9 mouse cellular contexts compared by ENCODE assay signal in the genomic region with DNA sequence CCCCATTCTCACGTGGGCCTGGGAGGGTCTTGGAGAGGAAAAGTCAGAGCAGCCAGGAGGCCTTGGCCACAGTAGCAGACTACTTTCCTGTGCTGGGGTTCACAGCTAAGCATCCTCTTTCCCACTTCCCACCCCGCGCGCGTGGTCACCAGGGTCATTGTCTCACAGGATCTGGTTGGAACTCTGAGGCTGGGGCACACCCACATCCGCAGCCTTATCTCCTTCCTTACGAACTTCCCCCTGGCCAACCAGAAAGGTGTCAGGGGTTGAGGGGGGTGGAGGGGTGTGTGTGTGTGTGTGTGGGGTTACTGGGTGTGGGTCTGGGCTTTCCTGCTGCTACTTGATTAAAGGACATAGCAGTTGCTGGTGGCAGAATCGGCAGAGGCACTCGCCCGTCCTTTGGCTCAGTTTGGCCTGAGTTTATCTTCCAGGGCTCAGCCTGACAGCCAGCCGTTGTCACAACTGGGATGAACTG. TPM values are rescaled to one million over a fixed set of nuclear protein-coding genes. Genes with fewer than 3 reads are reported as not detected.
A peak's percentile ranks its signal among the peaks of the same experiment; 100 is the strongest.
DNase-seq lines count a peak whose midpoint lies in the region; ATAC-seq and TF ChIP-seq lines count a peak whose summit lies in the region.
"Had no signal": no experiment of that assay in that cellular context is flagged by ENCODE, and none has a peak within 500 bp of the region (broad histone marks: within the 10 kb centered on the region; RNA-seq: fewer than 3 reads in every experiment).

No protein-coding gene starts in this region.

- peak; percentile 62 for ATAC-seq in lung, embryonic 14.5 days (ENCODE audit: insufficient read depth)
- ATAC-seq in forebrain, postnatal 0 days = no peak
- ATAC-seq: Patski had no signal

- peak; percentile 52 for DNase-seq in spleen, postnatal 10 days (ENCODE audit: low spot score in 2 of 2)
- DNase-seq in spleen, postnatal 14 days (ENCODE audit: low spot score in 2 of 2) = no peak
- DNase-seq in induced T-regulatory cell, adult 2 months (ENCODE audit: low read depth) = peak; percentile 32
- DNase-seq in lung, embryonic 14.5 days = no peak
- peak; percentile 67 for DNase-seq in thymus, postnatal 4 days
- DNase-seq in forebrain, postnatal 0 days = no peak
- DNase-seq in layer of hippocampus, postnatal 10 days (ENCODE audit: low spot score in 2 of 2) = no peak
- no peak for DNase-seq in layer of hippocampus, adult 8-10 months (ENCODE audit: low spot score in 2 of 2)

- no peaks in the 10 kb centered on the region for H3K27me3 ChIP-seq in lung, embryonic 14.5 days (ENCODE audit: insufficient read depth, low read length)
- H3K27me3 ChIP-seq in forebrain, postnatal 0 days (ENCODE audit: insufficient read depth, low read length) = no peaks in the 10 kb centered on the region

- H3K9ac ChIP-seq in lung, embryonic 14.5 days = no peak overlapping the region
- H3K9ac ChIP-seq in forebrain, postnatal 0 days = no peak overlapping the region

- H3K9me3 ChIP-seq in lung, embryonic 14.5 days (ENCODE audit: low read depth, low read length) = no peaks in the 10 kb centered on the region
- no peaks in the 10 kb centered on the region for H3K9me3 ChIP-seq in forebrain, postnatal 0 days (ENCODE audit: low read length)

- no peaks in the 10 kb centered on the region for H3K36me3 ChIP-seq in lung, embryonic 14.5 days (ENCODE audit: insufficient read depth)
- no peaks in the 10 kb centered on the region for H3K36me3 ChIP-seq in forebrain, postnatal 0 days (ENCODE audit: insufficient read depth)

- WGBS in lung, embryonic 14.5 days = 46% methylated on average over 11 of the region's 11 CpGs
- WGBS in forebrain, postnatal 0 days = 88% methylated on average over 11 of the region's 11 CpGs

- no peak overlapping the region for H3K27ac ChIP-seq in lung, embryonic 14.5 days (ENCODE audit: low read depth)
- no peak overlapping the region for H3K27ac ChIP-seq in forebrain, postnatal 0 days (ENCODE audit: low read depth, low read length)

- H3K4me3 ChIP-seq in lung, embryonic 14.5 days (ENCODE audit: low read depth, low read length) = no peak overlapping the region
- H3K4me3 ChIP-seq in forebrain, postnatal 0 days (ENCODE audit: low read depth, low read length) = no peak overlapping the region

- H3K4me2 ChIP-seq in lung, embryonic 14.5 days = no peak overlapping the region
- no peak overlapping the region for H3K4me2 ChIP-seq in forebrain, postnatal 0 days (ENCODE audit: low read depth)

- H3K4me1 ChIP-seq in lung, embryonic 14.5 days (ENCODE audit: insufficient read depth) = no peaks in the 10 kb centered on the region
- H3K4me1 ChIP-seq in forebrain, postnatal 0 days (ENCODE audit: insufficient read depth) = no peaks in the 10 kb centered on the region

- TF ChIP-seq CTCF in lung, embryonic 14.5 days (IDR thresholded peaks at IDR 0.05; ENCODE audit: low read depth) = no peak
- no peak for TF ChIP-seq CTCF in forebrain, postnatal 0 days (IDR thresholded peaks at IDR 0.05; ENCODE audit: low read depth)

RNA-seq across cellular contexts. Expression of a gene that starts 13.0 kb away (rescaled TPM):
- polyA plus RNA-seq in lung, embryonic 14.5 days (2014; fragmentation: Nextera tagmentation; extraction: Ambion mirVana) = 4.7 and 5.7 TPM in 2 replicates
- total RNA-seq in forebrain, postnatal 0 days (2014; rRNA removed) = 4.5 and 5.6 TPM in 2 replicates
- 4.9 and 9.5 TPM in 2 replicates for polyA plus RNA-seq in forebrain, postnatal 0 days (2015; fragmentation: Nextera tagmentation; extraction: Ambion mirVana)
- total RNA-seq in layer of hippocampus, postnatal 10 days (2021) = 10 to 100 TPM; 23.4 to 25.7 TPM
- total RNA-seq in layer of hippocampus, adult 8-10 months (2022) = 10 to 100 TPM; 30.0 to 39.0 (median 37.0) TPM

Comparison
In these comparisons a context has a peak if more than half of its experiments do, and no peak if none do; other contexts are left out.
1. DNase-seq: peak in spleen, postnatal 10 days (2 of 2), induced T-regulatory cell, adult 2 months (single experiment) and thymus, postnatal 4 days (single experiment); none in spleen, postnatal 14 days (0 of 2), lung, embryonic 14.5 days (single experiment), forebrain, postnatal 0 days (single experiment), layer of hippocampus, postnatal 10 days (0 of 2) and layer of hippocampus, adult 8-10 months (0 of 2).